Mouse (Mus musculus) thymus, postnatal 0 days (tissue): Measurements from ENCODE around the gene Zfp599. TPM values are rescaled to one million over a fixed set of nuclear protein-coding genes. Genes with fewer than 3 reads are reported as not detected.
"Not testable (repeated sequence)": the region's sequence is repeated elsewhere in the genome, so short reads cannot be mapped to it uniquely, and the experiment has no call there.

Source experiments
- DNase-seq: peaks from one replicate; pipeline ENCODE4 v3.0.0-alpha.2; 2015; ENCODE audit warnings: low spot score
- polyA plus RNA-seq: library from polyadenylated mRNA; unstranded; fragments of >200 nt; fragmentation: Nextera tagmentation; extraction: Ambion mirVana; gene quantifications from 2 replicates; pipeline ENCODE4 v1.2.1, GENCODE M21; 2015

Gene Zfp599
- polyA plus RNA-seq = 7.2 and 7.8 TPM in 2 replicates

DNA sequence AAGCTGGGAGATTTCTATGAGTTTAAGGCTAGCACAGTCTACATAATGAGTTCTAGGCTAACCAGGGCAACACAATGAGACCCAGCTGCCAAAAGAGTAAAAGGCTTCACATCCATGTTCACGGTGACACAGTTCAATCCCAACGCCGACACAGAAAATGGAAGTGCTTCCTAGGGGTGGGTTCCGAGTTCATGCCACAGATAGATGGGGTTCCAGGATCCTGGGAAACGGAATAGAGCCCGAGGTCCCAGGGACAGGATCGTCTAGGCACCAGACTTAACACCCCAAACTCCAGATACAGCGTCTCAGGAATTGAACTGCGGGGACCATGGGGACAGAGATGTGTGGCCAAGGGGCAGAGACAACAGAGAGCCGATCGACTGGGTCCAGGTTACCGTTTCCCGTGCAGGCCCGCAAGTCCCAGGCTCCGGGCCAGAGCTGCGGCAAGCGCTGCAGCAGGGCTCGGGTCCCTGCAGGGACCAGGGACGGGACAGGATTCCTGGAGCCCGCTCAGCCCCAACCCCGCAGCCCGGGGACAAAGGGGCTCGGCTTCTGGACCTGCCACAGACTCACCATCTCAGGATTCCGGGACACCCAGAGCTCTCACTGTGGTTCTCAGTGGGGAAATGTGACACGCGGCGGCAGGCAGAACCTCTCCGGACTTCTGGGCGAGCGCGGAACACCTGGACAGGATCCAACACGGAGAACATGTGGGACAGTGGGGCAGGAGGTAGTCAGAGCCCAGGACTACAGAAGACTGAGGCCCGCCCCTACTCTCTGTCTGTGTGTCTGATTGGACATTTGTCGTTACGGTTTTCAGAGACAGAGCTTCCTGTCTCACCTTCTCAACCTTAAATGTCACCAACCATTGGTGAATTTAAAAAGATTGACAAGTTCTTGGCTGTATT lies at the start of gene Zfp599:
Gene Zfp599, minus strand, starts transcription at position 712 of the 908 bp plus-strand sequence.
- DNase-seq = peak; percentile 85

DNA sequence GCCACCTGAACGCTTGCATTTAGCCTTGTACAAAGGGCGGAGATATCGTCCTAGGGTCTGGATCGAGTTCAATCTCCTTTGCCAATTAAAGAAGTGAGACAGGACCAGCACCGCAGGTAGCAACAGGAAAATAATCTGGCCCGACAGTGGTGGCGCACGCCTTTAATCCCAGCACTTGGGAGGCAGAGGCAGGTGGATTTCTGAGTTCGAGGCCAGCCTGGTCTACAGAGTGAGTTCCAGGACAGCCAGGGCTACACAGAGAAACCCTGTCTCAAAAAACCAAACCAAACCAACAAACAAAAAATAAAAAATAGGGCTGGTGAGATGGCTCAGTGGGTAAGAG lies 48.2 kb upstream of the Zfp599 start:
- DNase-seq = not testable (repeated sequence)

DNA sequence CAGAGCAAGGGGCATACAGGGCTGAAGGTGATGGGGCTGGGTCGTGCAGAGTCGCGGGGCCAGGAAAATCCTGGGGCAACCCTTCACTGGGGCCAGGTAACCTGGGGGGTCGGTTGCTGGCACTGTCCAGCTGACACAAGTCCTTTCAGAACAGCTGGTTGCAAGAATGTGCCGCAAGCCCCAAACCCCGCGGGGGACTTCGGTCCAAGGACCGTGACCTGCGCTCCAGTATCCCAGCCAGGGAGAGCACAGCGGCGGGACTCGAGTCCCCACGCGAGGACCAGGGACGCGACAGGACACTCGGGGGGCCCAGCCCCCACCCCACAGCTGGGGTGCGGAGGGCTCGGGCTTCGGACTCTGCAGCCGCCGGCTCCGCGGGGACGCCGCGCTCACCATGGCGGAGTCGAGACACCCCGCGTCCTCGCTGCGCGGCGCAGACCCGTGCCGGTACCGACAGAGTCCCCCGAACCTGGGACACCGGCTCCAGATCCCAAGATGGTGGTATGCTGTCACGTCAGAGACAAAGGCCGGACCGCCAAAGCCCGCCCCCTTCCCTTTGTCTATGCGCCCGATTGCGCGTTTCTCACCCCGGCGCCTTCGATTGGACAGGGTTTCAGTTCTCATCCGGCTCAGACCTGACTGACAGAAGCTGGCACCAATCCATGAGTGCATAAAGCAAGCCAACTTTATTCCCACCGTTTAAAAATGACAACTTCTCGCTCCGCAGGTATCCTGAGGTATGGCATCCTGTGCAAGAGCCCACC lies 47.6 kb upstream of the Zfp599 start, which contains the start of gene Zfp810:
Gene Zfp810, minus strand, starts transcription at position 493 of the 764 bp plus-strand sequence.
- DNase-seq = peak; percentile 97

GRCm38 (mm10) chr9:22306726-22307125 lies 47.0 kb upstream of the Zfp599 start:
- DNase-seq = no peak

GRCm38 (mm10) chr9:22302199-22302598 lies 42.5 kb upstream of the Zfp599 start:
- DNase-seq = no peak

DNA sequence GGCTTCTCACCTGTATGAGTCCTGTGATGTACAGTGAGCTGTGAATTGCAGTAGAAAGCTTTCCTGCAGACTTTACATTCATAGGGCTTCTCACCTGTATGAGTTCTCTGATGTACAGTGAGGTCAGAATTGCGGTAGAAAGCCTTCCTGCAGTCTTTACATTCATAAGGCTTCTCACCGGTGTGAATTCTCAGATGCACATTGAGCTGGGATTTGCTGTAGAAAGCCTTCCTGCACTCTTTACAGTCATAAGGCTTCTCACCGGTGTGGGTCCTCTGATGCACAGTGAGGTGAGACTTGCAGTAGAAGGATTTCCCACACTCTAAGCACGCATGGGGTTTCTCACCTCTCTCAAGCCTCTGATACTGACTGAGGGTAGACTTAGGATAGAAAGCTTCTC lies 19.0 kb upstream of the Zfp599 start:
- DNase-seq = no peak

GRCm38 (mm10) chr9:22268886-22269285 lies 9.2 kb upstream of the Zfp599 start:
- DNase-seq = no peak

- no peak for DNase-seq
Measured at GRCm38 (mm10) chr9:22262611-22263010, 2.9 kb upstream of the Zfp599 start.

GRCm38 (mm10) chr9:22261594-22261993 lies 1.9 kb upstream of the Zfp599 start:
- no peak for DNase-seq

- no peak for DNase-seq
Measured at GRCm38 (mm10) chr9:22260092-22260422, 362 bp upstream of the Zfp599 start.

DNA sequence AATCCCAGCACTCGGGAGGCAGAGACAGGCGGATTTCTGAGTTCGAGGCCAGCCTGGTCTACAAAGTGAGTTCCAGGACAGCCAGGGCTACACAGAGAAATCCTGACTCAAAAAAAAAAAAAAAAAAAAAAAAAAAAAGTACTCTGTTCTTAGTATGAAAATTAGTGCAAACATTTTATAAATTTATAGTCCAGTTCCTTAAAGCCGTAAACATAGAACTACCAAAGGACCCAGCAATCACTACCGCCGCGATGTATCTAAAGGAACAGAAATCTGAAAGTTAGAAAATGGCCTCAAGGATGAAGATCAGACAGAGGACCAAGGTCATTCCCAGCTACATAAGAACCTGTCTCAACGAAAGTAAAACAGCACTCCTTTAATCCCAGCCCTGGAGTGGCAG lies 911 bp downstream of the Zfp599 start:
- DNase-seq = no peak

DNA sequence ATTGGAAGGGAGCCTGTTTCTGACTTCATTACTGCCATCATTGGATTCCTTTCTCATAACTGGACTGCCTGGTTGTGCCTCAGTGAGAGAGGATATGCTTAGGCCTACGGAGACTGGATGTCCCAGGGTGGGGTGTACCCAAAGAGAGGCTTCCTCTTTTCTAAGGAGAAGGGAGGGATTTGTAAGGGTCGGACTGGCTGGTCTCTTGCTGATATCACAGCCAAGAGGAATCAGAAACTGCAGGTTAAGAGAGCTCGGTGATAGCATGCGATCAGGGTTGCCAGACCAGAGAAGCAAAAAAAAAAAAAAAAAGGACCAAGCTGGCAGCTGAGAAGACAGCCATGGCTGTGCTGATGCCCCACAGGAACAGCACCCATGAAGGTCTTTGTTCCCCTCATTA lies 3.1 kb downstream of the Zfp599 start:
- DNase-seq = no peak

- DNase-seq = no peak
Measured at GRCm38 (mm10) chr9:22244242-22244641, 15.5 kb downstream of the Zfp599 start.

DNA sequence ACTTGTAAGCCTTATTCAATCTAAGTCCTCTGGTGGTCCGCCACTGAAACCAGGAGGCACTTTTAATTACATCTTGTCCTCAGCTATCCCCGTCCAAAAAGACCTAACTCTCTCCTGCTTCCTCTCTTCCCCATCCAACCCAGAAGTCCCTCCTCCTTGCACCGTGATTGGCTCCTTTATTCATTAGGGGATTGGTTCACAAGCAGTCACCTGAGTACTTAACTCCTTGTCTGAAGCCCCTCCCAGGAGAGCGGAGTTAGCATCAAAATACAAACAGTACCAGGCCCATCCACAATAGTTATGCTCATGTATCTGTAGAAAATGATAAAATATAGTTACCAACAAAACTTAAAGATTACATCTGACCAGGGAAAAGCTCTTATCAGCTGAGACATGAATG lies 19.7 kb downstream of the Zfp599 start:
- no peak for DNase-seq

GRCm38 (mm10) chr9:22230556-22230955 lies 29.1 kb downstream of the Zfp599 start:
- DNase-seq = peak; percentile 15

- DNase-seq = no peak
Measured at GRCm38 (mm10) chr9:22230061-22230460, 29.6 kb downstream of the Zfp599 start.

DNA sequence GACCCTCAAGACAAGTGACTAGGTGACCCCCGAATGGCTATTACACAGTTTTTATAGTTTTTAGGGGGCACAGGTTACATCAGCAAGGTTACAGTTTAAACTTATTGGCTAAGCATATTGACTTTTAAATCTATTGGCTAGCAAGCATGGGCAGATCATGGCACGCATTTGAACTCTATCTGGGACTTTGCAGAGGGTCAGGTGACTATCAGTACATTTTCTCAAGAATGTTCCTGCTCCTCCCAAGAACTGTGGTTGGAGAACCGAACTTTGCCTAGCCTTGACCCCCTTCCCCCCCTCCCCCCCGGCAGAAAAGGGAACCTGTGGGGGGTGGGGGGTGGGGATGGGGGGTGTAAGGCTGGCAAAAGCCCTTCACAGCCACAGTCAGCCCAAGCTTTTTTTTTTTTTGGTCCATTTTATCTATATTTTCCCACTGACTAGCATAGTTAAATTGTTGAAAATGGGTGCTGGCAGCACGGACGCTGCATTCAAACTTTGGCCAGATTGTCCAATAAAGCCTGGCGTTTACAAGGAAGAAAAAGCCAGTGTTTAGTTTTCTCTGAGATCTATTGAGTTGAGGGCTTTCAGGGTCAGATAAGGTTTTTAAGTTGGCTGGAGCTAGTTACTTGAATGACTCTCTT lies 30.2 kb downstream of the Zfp599 start:
- no peak for DNase-seq

GRCm38 (mm10) chr9:22226846-22227245 lies 32.8 kb downstream of the Zfp599 start:
- DNase-seq = no peak

GRCm38 (mm10) chr9:22226389-22226673 lies 33.4 kb downstream of the Zfp599 start:
- DNase-seq = not testable (repeated sequence)

DNA sequence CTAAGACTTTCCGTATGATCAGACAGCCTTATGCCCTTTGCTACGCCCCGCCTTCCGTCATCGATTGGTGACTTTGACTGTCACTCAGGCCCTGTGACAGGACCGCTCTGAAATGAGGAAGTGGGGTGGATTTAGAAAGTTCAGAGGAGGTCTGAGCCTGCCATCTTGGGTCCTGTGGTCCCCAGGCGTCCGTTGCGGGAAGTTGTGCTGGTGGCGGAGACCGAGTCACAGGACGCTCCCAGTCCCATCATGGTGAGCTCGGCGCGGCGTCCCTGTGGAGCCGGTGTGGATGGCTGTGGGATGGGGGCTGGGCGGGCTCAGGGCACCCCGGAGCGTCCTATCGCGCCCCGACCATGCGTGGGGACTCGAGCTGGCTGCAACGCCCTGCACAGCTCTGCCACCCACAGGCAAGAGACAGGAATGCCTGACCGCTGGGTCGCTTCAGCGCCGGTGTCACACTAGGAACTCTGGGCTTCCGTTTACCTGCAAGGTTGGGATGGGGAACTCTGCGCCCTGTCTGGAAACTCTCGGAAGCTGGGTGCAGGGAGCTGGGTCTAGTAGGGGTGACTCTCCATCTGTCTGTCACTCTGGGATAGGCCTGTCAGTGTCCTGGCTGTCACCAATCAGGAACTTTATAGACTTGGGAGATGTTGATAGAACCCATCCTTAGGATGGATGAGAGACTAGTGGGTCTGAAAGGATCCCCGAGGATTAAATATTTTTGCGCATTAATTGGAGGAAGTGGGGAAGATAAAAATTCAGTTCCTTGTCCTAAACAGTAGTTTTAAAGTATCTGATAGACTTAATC lies 33.9 kb downstream of the Zfp599 start, which contains the start of gene Zfp809:
Gene Zfp809, plus strand, starts transcription at position 134 of the 808 bp plus-strand sequence.
- DNase-seq = peak; percentile 99
